In genomic region chr13:103660248-103660996, GRCm38 (mm10) we compare ENCODE assay signal across 15 mouse cellular contexts.
A peak's percentile ranks its signal among the peaks of the same experiment; 100 is the strongest.
DNase-seq lines count a peak whose midpoint lies in the region; ATAC-seq and TF ChIP-seq lines count a peak whose summit lies in the region.
"Had no signal": no experiment of that assay in that cellular context is flagged by ENCODE, and none has a peak within 500 bp of the region (broad histone marks: within the 10 kb centered on the region; RNA-seq: fewer than 3 reads in every experiment).

No protein-coding gene starts in this region.

- no peak overlapping the region for H3K9ac ChIP-seq in forebrain, embryonic 11.5 days (ENCODE audit: low read length)
- H3K9ac ChIP-seq in forebrain, embryonic 16.5 days (replicated peaks; ENCODE audit: low read depth, low read length) = no peak overlapping the region
- H3K9ac ChIP-seq in kidney, embryonic 15.5 days = no peak overlapping the region
- H3K9ac ChIP-seq: liver, embryonic 14.5 days; midbrain, embryonic 12.5 days had no signal

- H3K27ac ChIP-seq in forebrain, embryonic 11.5 days (ENCODE audit: low read depth, low read length) = no peak overlapping the region
- no peak overlapping the region for H3K27ac ChIP-seq in forebrain, embryonic 16.5 days (ENCODE audit: low read length)
- no peak overlapping the region for H3K27ac ChIP-seq in kidney, embryonic 15.5 days
- no peak overlapping the region for H3K27ac ChIP-seq in limb, embryonic 10.5 days
- H3K27ac ChIP-seq: liver, embryonic 14.5 days; midbrain, embryonic 12.5 days had no signal

- no peaks in the 10 kb centered on the region for H3K9me3 ChIP-seq in forebrain, embryonic 11.5 days (ENCODE audit: control insufficient read depth, low read length)
- H3K9me3 ChIP-seq in forebrain, embryonic 16.5 days (ENCODE audit: control insufficient read depth, low read length) = no peaks in the 10 kb centered on the region
- H3K9me3 ChIP-seq in kidney, embryonic 15.5 days (replicated peaks) = no peaks in the 10 kb centered on the region
- H3K9me3 ChIP-seq in limb, embryonic 10.5 days (replicated peaks) = no peaks in the 10 kb centered on the region
- H3K9me3 ChIP-seq: midbrain, embryonic 12.5 days had no signal

- peak; percentile 51 for DNase-seq in forebrain, embryonic 11.5 days (ENCODE audit: low spot score)
- no peak for DNase-seq in kidney, adult 18-20 months
- DNase-seq in brain, embryonic 14.5 days (ENCODE audit: low read depth) = peak; percentile 32
- peak; percentile 36 for DNase-seq in limb, embryonic 10.5 days (ENCODE audit: low spot score)
- DNase-seq: adrenal gland, adult 2 months; heart, adult 18-20 months; lung, postnatal 14 days; thymus, adult 18-20 months had no signal

- H3K27me3 ChIP-seq in forebrain, embryonic 11.5 days (ENCODE audit: control insufficient read depth, insufficient read depth, low read length) = no peaks in the 10 kb centered on the region
- H3K27me3 ChIP-seq in forebrain, embryonic 16.5 days (replicated peaks; ENCODE audit: control insufficient read depth, insufficient read depth, low read length) = no peaks in the 10 kb centered on the region
- H3K27me3 ChIP-seq in kidney, embryonic 15.5 days = 0 out of 2 replicates have a peak, but pooled peaks cover 7% of the 10 kb centered on the region
- H3K27me3 ChIP-seq in limb, embryonic 10.5 days (ENCODE audit: low read depth, poor library complexity, severe bottlenecking) = no peaks in the 10 kb centered on the region
- H3K27me3 ChIP-seq: midbrain, embryonic 12.5 days had no signal

- no peak overlapping the region for H3K4me3 ChIP-seq in forebrain, embryonic 11.5 days (ENCODE audit: low read depth, low read length)
- H3K4me3 ChIP-seq in forebrain, embryonic 16.5 days (replicated peaks; ENCODE audit: low read length) = no peak overlapping the region
- no peak overlapping the region for H3K4me3 ChIP-seq in kidney, embryonic 15.5 days (replicated peaks)
- no peak overlapping the region for H3K4me3 ChIP-seq in limb, embryonic 10.5 days
- H3K4me3 ChIP-seq: erythroblast, embryonic 14.5 days; midbrain, embryonic 12.5 days had no signal

- no peak overlapping the region for H3K4me2 ChIP-seq in forebrain, embryonic 11.5 days (ENCODE audit: low read depth, low read length, severe bottlenecking)
- no peak overlapping the region for H3K4me2 ChIP-seq in forebrain, embryonic 16.5 days (ENCODE audit: low read length)
- H3K4me2 ChIP-seq in kidney, embryonic 15.5 days = 0 out of 2 replicates have a peak overlapping the region, but pooled peaks have one; percentile 19
- H3K4me2 ChIP-seq: midbrain, embryonic 12.5 days had no signal

- H3K4me1 ChIP-seq in forebrain, embryonic 11.5 days (replicated peaks; ENCODE audit: control insufficient read depth, insufficient read depth, low read length) = peaks cover 4% of the 10 kb centered on the region; the same call in 1 of the 2 replicates
- H3K4me1 ChIP-seq in forebrain, embryonic 16.5 days (replicated peaks; ENCODE audit: control insufficient read depth, insufficient read depth, low read length) = no peaks in the 10 kb centered on the region
- H3K4me1 ChIP-seq in kidney, embryonic 15.5 days = peaks cover 8% of the 10 kb centered on the region
- peaks cover 7% of the 10 kb centered on the region for H3K4me1 ChIP-seq in limb, embryonic 10.5 days

- no peaks in the 10 kb centered on the region for H3K36me3 ChIP-seq in forebrain, embryonic 11.5 days (ENCODE audit: control insufficient read depth, insufficient read depth, low read length)
- no peaks in the 10 kb centered on the region for H3K36me3 ChIP-seq in forebrain, embryonic 16.5 days (ENCODE audit: control insufficient read depth, insufficient read depth)
- no peaks in the 10 kb centered on the region for H3K36me3 ChIP-seq in kidney, embryonic 15.5 days
- H3K36me3 ChIP-seq in limb, embryonic 10.5 days = no peaks in the 10 kb centered on the region
- H3K36me3 ChIP-seq: midbrain, embryonic 12.5 days had no signal

- WGBS in forebrain, embryonic 11.5 days = 17% methylated on average over 11 of the region's 11 CpGs
- 19% methylated on average over 11 of the region's 11 CpGs for WGBS in forebrain, embryonic 16.5 days
- 18% methylated on average over 11 of the region's 11 CpGs for WGBS in kidney, embryonic 15.5 days
- 25% methylated on average over 11 of the region's 11 CpGs for WGBS in limb, embryonic 10.5 days

- TF ChIP-seq POLR2A in brain, embryonic 14.5 days (IDR thresholded peaks at IDR 0.05; ENCODE audit: borderline replicate concordance, extremely low read depth, insufficient read depth, insufficient read length, poor library complexity, severe bottlenecking) = no peak

- peak; percentile 53; the same call in 1 of the 2 replicates for ATAC-seq in forebrain, embryonic 11.5 days (replicated peaks; ENCODE audit: low FRiP score)
- ATAC-seq in forebrain, embryonic 16.5 days = no peak
- peak; percentile 79 for ATAC-seq in kidney, embryonic 15.5 days (replicated peaks; ENCODE audit: low FRiP score)
- ATAC-seq in frontal cortex, adult (ENCODE audit: low TSS enrichment) = no peak
- no peak for ATAC-seq in erythroblast, adult 5-6 weeks (replicated peaks; ENCODE audit: low FRiP score, poor library complexity, severe bottlenecking)

- TF ChIP-seq CTCF in brain, embryonic 14.5 days (IDR thresholded peaks at IDR 0.05; ENCODE audit: borderline replicate concordance, extremely low read depth, insufficient read depth, insufficient read length) = no peak

Comparison
In these comparisons a context has a peak if more than half of its experiments do, and no peak if none do; other contexts are left out.
1. ATAC-seq: peak in forebrain, embryonic 11.5 days (single experiment) and kidney, embryonic 15.5 days (single experiment); none in forebrain, embryonic 16.5 days (single experiment), frontal cortex, adult (single experiment) and erythroblast, adult 5-6 weeks (single experiment).